Mouse (Mus musculus) embryo, embryonic 9.5 days (tissue): ENCODE measurements at regions not wholly inside any gene's neighbourhood (a gene's known extent, or its start where the extent isn't known, plus 50 kb on each side); places are given as distances from the start of the nearest gene placed in this dataset.

Experiments
- DNase-seq: peaks from one replicate; pipeline ENCODE4 v3.0.0-alpha.2; 2017; ENCODE audit errors: extremely low spot score

- DNase-seq: peak; percentile 4
Observed at GRCm38 (mm10) chr1:158161533-158161932, 194.6 kb downstream of the Brinp2 start.

GRCm38 (mm10) chr1:158163411-158163810, 192.7 kb downstream of the Brinp2 start:
- DNase-seq: no peak

GRCm38 (mm10) chr1:158170006-158170405, 186.1 kb downstream of the Brinp2 start:
- DNase-seq: no peak

- DNase-seq: no peak
Observed at GRCm38 (mm10) chr1:158180095-158180494, 176.0 kb downstream of the Brinp2 start.

DNA sequence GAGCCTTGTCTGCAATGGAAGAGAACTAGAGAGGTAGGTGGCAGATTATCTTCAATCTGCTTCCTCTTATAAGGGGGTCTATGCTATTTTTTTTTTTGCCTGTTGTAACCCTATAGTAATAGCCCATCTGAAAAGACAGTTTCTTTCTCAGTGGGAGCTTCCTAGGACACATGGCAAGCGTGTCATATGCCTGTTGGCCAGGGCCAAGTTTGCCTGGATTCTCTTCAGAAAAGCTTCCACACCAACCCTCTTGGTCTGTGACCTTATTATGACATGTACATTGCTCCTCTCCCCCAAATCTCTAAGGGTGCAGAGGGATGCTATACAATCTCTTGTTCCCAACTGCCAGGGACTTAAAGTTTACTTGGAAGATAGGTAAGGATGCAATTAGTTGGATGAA, 174.8 kb downstream of the Brinp2 start:
- no peak for DNase-seq

DNA sequence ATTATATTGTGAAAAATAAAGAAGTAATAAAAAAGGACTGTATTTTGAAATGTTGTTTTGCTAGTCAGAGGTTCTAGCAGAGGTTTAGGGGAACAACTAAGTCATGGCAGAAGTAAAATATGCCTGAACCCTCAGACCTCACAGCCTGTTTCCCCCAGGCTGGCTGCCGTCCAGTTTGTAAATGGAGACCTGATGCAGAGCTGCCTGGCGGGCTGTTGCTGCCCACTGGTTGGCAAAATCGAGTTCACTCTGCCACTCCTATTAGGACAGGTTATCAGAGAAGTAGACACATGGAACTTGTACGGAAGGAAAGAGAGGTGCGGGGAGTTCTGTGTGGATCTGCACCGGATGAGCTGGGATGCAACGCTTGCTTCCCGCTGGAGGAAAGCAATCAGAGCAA, 168.5 kb downstream of the Brinp2 start:
- no peak for DNase-seq

DNA sequence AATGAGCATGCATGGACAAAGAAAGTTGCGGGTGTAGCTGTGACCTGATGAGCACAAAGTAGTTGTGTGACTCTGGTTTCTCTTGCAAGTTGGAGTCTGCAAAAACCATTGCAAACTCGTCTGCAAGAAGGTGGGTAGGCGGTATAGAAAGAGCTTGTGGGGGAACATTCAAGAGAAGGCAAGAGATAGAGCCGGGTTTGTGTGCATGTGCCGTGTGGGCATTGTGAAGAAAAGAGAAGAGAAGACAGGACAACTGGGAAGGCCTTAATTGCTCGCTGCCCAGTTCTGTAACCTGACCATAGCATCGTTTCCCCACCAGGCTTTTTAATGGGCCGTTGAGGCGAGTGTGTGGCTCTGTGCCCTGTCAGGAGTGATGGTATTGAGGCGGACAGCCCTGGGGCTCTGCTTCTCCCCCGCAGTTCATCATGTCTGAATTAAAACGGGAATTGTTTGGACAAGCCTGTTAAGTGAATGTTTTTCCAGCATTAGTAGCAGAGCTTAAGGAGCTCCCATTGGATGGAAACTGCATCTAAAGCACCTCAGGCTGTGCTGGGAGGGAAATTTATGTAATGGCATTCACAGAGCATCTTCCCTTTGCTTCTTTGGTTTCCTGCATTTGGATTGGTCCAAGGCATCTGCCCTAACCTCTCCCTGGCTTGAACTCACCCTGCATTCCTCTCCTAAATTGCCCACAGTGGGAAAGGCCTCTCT, 163.1 kb downstream of the Brinp2 start:
- DNase-seq: peak; percentile 22

DNA sequence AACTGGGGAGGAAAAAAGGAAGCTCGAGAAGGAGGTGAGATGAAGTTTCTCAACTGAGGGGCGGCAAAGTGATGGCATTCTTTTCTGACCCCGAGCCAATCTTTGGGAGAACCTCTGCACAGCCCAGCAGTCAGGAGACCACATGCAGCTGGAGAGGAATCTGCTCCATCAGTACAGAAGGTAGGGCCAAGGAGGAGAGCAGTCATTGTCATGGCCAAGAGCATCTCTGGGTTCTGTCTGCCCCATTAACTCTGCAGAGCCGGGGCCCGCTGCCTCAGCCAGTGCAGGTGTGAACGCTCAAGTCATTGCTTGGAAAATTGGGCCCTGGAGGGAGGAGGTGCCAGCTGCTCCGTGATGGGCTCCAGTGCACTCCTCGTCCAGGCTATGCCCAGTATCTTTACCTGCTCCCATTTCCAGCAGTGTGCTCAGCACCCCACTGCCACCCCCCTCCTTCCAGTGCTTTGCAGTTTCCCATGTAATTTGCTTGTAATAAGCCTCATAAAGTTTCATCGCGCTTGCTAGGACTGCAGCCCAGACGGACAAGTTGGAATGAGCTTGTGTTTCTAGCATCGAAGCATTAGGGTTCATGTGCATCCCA, 162.1 kb downstream of the Brinp2 start:
- DNase-seq: no peak
